Mouse (Mus musculus): ENCODE results near the gene a.

DNA sequence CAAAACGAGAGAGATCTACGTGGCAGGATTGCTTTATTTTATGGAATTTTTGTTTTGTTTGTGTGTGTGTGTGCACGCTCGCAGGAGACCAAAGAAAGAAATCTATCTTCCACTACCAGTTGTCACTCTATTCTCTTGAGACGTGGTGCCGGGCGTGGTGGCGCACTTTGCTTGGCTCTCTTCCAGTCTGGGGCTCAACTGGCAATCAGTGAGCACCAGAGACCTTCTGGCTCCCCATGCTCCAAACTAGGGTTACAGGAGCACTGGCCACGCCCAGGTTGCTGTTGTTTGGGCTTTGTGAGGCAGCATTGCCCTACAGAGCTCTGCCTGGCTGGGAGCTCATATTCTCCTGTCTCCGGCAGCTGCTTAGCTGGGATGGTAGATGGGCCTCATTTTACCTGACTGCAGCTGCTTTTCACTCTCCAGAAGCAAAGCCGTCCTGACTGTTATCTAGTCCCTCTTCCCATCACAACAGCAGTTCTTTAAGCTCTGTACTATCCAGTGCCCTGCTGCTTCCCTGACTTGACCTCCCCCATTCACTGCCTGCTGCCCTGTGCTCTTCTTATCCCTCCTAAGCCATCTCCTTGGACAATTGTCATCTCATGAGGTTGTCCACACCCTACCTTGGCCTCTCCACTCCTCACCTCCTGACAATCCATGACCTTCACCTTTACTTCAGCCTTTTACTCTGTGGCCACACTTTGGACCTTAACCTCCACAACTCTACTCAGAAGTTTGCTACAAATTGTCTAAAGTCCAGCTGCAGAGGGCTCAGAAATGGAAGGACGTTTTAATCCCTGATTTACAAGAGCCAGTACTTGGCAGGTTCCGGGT lies 299.9 kb downstream of the a start:
- TF ChIP-seq CTCF (IDR thresholded peaks at IDR 0.05; ENCODE audit: low read depth) (no peak), EP300 (optimal IDR thresholded peaks at IDR 0.05) (no peak)
